Mouse (Mus musculus) kidney, embryonic 16.5 days (tissue): ENCODE measurements at regions not wholly inside any gene's neighbourhood (a gene's known extent, or its start where the extent isn't known, plus 50 kb on each side); places are given as distances from the start of the nearest gene placed in this dataset.

Experiments
- ATAC-seq: fragments of 200-750 bp; cut with Nextera tagmentation; 2 replicates; pipeline ENCODE4 v1.8.0; 2017; ENCODE audit warnings: moderate TSS enrichment; ENCODE audit not compliant: low FRiP score, low TSS enrichment
- H3K27ac ChIP-seq: fragments of 300-500 bp; sonication (generic); 2 replicates; pipeline ENCODE4 v1.5.1; 2014; ENCODE audit warnings: low read length
- H3K27me3 ChIP-seq: fragments of 300-500 bp; sonication (generic); 2 replicates; pipeline ENCODE4 v1.6.1; 2014; ENCODE audit warnings: low read length, control low read depth, mixed read lengths; ENCODE audit not compliant: insufficient read depth
- H3K36me3 ChIP-seq: fragments of 300-500 bp; sonication (generic); 2 replicates; pipeline ENCODE4 v1.6.1; 2014; ENCODE audit warnings: low read length, control low read depth, mixed read lengths; ENCODE audit not compliant: insufficient read depth
- H3K4me1 ChIP-seq: fragments of 300-500 bp; sonication (generic); 2 replicates; pipeline ENCODE4 v1.6.1; 2014; ENCODE audit warnings: low read length, control low read depth, mixed read lengths; ENCODE audit not compliant: insufficient read depth
- H3K4me2 ChIP-seq: fragments of 300-500 bp; sonication (generic); replicated peaks from 2 replicates; pipeline ENCODE4 v1.6.1; 2014; ENCODE audit warnings: low read depth, low read length
- H3K4me3 ChIP-seq: fragments of 300-500 bp; sonication (generic); 2 replicates; pipeline ENCODE4 v1.5.1; 2014; ENCODE audit warnings: mild to moderate bottlenecking, low read length
- H3K9ac ChIP-seq: fragments of 300-500 bp; sonication (generic); replicated peaks from 2 replicates; pipeline ENCODE4 v1.6.1; 2014; ENCODE audit warnings: low read length
- H3K9me3 ChIP-seq: fragments of 300-500 bp; sonication (generic); 2 replicates; pipeline ENCODE4 v1.6.1; 2016; ENCODE audit warnings: low read length, control low read depth
- WGBS: fragments of 180-500 bp; shearing (Covaris S2); extraction: QIAGEN DNeasy Blood & Tissue Kit; methylation state at CpG from one replicate; pipeline ENCODE4 v1.1.7; 2014; 5-methylcytosine and 5-hydroxymethylcytosine counted together

DNA sequence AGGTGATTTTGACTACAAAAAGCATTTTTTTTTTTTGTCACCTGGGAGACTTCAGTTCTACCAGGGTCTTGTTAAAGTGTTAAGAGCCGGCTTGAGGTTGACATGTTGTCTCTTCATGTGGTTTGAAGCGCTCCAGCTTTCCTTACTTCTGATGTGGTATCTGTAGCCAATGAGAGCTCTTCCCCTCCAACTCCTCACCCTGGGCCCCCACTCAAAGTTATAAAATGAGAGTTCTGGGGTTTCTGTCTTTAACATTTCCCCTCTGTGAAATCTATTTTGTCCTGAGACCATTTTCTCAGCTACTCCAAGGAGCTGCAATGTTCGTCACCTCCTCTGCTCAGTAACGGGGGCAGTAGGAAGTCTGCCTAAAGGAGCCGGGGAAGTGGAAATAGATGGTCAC lies 369.1 kb downstream of the Cog6 start:
- Histone ChIP-seq H3K4me1 (peaks cover 14% of the 10 kb centered on the region), H3K27ac (no peak overlapping the region), H3K4me3 (no peak overlapping the region), H3K27me3 (no peaks in the 10 kb centered on the region), H3K4me2 (no peak overlapping the region), H3K9me3 (no peaks in the 10 kb centered on the region), H3K36me3 (no peaks in the 10 kb centered on the region), H3K9ac (no peak overlapping the region)
- WGBS: 93% methylated on average over 5 of the region's 5 CpGs
- ATAC-seq: no peak

DNA sequence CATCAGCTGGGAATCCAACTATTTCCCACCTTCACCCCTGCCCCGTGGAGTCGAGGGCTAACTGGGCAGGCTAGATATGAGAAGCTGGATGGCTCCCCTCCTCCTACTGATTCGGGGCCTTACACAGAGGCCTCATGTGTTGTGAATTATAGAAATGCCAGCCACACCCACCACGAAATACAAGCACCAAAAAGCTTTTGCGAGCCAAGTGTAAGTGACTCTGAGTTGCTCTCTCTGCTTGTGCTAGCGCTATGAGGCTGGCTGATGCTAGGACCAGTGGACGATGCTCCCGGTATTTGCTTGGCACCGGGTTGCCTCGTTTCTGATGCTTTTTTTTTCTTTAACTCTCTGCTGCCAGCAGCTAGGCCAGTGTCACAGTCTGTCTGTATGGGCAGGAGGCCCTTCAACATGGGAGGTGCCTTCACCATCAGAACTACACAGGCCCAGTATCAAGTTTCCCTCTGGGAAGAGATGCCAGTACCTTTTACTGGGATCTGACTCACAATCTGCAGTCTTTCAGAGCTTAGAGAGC lies 369.8 kb downstream of the Cog6 start:
- Histone ChIP-seq H3K36me3 (no peaks in the 10 kb centered on the region), H3K27me3 (no peaks in the 10 kb centered on the region), H3K4me3 (no peak overlapping the region), H3K27ac (no peak overlapping the region), H3K9ac (no peak overlapping the region), H3K4me2 (no peak overlapping the region), H3K9me3 (no peaks in the 10 kb centered on the region), H3K4me1 (peaks cover 14% of the 10 kb centered on the region)
- 78% methylated on average over 10 of the region's 10 CpGs for WGBS
- ATAC-seq: no peak

DNA sequence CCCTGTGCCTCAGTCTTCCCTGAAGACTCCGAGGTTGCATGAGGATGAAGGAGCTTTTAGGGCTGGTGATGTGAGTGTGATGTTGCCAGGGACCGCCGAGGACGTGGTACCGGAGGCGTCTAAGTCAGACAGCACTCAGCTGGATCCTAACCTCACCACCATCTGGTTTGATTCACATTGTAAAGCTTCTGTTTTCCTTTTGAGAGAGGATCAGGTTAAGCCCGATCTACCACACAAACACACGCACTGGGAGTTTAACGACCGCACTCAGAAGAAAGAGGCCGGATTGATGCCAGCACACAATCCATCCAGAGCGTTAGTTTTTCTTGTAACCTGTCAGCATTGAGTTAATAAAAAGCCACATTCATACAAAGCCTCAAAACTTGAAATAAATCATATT lies 371.9 kb downstream of the Cog6 start:
- Histone ChIP-seq H3K4me2 (no peak overlapping the region), H3K4me1 (peaks cover 11% of the 10 kb centered on the region), H3K27me3 (no peaks in the 10 kb centered on the region), H3K9me3 (no peaks in the 10 kb centered on the region), H3K27ac (no peak overlapping the region), H3K4me3 (no peak overlapping the region), H3K36me3 (no peaks in the 10 kb centered on the region), H3K9ac (no peak overlapping the region)
- no peak for ATAC-seq
- 44% methylated on average over 12 of the region's 12 CpGs for WGBS

DNA sequence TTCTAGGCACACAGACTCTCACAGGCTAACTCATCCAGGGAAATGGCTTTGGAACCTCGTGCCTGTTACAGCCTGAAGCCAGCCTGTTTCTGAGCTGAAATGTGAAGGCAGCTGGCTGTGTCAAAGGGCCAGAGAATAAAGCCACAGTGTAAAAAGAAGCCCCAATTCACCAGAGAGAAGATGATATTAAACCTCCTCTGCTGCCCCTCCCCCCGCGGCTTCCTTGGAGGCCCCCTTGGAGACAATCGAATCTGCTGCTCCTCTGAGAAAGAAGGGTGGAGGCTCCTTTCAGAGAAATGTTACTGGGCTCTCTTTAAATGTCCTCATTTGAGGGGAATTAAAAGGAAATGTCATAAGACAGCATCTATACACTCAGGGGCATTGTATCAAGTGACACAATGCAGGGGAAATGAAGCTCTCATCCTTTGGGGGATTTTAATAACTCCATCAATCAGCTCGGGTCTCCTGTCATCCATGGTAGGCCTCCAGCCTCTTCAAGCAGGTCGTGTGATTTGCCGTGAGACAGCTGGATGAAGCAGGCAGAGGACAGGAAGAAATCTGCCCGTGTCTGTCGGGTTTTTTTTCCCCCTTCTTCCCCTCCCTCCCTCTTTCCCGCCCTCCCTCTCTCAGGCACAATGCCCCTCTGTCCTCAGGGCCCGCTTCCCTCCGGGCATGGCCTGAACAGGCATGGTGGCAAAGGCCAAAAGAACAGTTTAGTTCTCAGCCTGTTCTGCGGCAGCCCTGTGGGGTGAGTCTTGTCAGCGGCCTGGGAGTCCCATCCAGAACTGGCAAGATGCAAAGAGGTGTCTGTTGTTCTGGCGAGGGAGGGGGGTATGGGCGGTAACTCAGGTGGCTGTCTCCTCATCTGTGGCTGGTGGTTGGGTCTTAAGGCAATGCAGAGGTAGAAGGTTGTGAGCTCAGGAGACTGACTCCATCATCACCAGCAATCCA lies 372.6 kb downstream of the Cog6 start:
- 0 out of 2 replicates have a peak, but pooled peaks have one; percentile 46 for ATAC-seq
- Histone ChIP-seq H3K4me1 (peaks cover 11% of the 10 kb centered on the region), H3K4me2 (no peak overlapping the region), H3K27ac (no peak overlapping the region), H3K9ac (no peak overlapping the region), H3K36me3 (no peaks in the 10 kb centered on the region), H3K27me3 (no peaks in the 10 kb centered on the region), H3K4me3 (no peak overlapping the region), H3K9me3 (no peaks in the 10 kb centered on the region)
- WGBS: 21% methylated on average over 16 of the region's 16 CpGs

DNA sequence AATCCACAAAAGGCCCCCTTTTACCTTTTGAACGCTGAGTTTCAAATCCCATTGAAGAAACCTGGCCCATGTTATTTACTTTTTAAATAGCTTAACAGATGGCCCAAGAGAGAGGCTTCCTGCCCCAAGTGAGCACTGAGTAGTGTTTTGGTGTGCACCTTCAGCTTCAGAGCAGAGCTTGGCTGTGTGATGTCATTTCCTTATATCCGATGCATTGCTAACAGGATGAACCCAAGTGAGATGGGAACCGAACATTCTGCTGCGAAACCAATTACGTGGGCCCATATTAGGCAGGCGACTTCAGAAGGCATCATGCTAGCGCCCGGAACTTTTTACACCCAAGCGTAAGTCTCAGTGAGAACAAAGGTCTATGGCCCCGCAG lies 373.2 kb downstream of the Cog6 start:
- no peak overlapping the region for H3K4me2 ChIP-seq
- no peak overlapping the region for H3K4me3 ChIP-seq
- no peaks in the 10 kb centered on the region for H3K36me3 ChIP-seq
- WGBS: 69% methylated on average over 10 of the region's 10 CpGs
- H3K27me3 ChIP-seq: no peaks in the 10 kb centered on the region
- no peak for ATAC-seq
- no peaks in the 10 kb centered on the region for H3K9me3 ChIP-seq
- peaks cover 11% of the 10 kb centered on the region for H3K4me1 ChIP-seq
- no peak overlapping the region for H3K9ac ChIP-seq
- H3K27ac ChIP-seq: no peak overlapping the region

DNA sequence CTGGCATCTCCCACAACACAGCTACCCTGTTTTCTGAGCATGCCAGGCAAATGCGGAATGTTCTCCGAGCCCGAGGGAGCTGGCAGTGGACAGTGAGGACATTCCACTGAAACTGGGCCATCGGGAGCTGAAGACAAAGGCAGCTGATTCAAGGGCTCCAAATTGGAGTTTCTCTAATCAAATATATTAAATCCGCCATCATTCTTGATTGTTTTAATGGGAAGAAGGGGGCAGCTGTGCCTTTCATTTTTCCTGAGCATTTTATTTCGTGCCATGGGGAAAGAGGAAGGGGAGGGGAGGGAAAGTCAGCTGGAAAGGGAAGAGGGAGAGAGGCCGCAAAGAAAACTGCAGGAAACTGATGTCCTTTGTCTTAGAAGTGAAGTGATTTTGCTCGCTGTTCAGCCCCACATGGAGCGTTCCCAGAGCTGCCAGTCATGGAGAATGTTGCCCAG lies 373.9 kb downstream of the Cog6 start:
- Histone ChIP-seq H3K9ac (no peak overlapping the region), H3K4me2 (no peak overlapping the region), H3K36me3 (no peaks in the 10 kb centered on the region), H3K27me3 (no peaks in the 10 kb centered on the region), H3K4me1 (peaks cover 11% of the 10 kb centered on the region), H3K9me3 (no peaks in the 10 kb centered on the region), H3K4me3 (no peak overlapping the region), H3K27ac (no peak overlapping the region)
- WGBS: 78% methylated on average over 9 of the region's 9 CpGs
- ATAC-seq: no peak

DNA sequence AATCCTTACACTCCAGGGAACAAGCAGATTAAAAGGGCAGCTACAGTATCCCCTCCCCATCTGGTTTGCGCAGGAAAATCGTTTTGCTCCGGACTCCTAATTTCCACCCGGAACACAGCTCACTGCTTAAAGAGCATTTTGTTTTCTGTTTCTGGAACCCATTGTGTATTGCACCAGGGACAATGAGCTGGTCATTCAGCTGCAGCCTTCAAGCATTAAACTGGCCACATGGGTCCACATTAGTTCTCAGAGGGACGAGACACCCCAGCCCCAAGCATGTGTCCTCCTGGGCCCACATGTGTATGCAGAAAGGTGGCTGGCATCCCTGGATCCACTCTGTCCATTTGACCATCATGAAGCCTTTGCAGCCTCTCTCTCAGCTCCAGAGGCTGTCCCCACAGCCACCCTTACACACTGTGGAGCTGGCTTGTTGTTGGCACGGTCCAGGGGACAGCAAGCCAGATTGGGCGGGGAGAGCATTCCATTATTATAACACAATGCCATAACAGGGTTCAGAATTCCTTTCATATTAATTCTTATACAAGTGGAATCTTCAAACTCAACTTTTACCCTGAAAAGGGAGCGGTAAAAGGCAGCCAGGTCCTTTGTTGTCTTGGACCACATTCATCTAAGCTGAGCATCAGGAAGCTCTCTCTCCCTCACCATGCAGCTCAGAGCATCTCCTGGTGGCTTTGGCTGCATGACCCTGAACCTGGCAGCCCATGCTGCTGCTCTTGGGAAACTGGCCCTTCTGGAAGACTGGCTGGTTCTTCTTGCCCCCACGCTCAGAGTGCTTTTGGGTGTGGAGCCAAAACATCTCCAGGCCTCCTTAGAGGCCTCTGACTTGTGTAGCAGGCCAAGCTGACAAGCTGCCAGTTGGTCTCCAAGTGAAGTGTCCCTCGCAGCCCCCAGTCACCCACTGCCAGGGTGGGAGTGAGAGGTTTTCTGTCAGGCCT lies 373.4 kb downstream of the Foxo1 start:
- H3K9me3 ChIP-seq: no peaks in the 10 kb centered on the region
- no peak overlapping the region for H3K4me3 ChIP-seq
- no peak overlapping the region for H3K9ac ChIP-seq
- no peaks in the 10 kb centered on the region for H3K36me3 ChIP-seq
- H3K4me2 ChIP-seq: no peak overlapping the region
- no peaks in the 10 kb centered on the region for H3K27me3 ChIP-seq
- no peak for ATAC-seq
- 82% methylated on average over 10 of the region's 10 CpGs for WGBS
- H3K27ac ChIP-seq: no peak overlapping the region
- H3K4me1 ChIP-seq: peaks cover 11% of the 10 kb centered on the region

DNA sequence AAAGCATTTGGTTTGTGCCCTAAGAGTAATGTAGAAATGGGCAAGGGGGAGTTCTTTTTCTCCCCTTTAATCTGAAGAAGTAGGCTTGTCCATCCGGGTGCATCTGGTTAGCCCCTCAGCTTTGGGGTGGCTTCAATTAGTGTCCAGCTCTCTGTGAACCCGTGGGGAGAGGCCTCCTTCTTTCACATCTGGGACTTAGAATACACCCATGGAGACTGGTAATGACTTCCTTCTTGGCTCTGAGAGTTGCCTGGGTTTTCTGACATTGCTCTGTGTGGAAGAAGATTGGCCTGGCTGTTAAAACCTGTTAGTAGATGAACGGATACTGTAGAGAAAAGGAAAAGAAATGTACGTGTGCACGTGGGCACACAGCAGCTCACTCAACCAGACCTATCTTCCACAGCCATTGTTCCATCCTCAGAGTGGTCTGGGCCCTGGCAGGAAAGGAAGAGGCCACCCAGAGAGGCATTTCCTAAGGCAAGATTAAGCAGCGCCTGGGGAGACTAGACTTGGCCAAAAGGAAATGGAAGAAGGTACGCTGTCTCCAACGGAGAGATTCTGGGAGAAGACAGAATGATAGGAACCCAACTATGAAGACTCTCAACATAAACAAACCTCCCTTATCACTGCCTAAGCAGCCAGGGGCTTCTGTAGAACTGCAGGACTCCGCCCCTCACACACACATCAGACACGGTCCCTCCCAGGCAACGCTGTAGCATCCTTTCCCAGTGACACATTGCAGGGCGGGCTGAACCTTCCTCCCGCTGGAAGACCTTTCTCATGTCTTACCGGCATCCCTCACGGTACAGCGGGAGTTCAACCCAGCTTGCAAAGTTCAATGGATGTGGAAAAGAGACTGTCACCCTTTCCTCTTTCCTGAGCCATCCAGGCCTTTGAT lies 372.4 kb downstream of the Foxo1 start:
- Histone ChIP-seq H3K9me3 (no peaks in the 10 kb centered on the region), H3K27me3 (no peaks in the 10 kb centered on the region), H3K4me1 (peaks cover 11% of the 10 kb centered on the region), H3K4me3 (no peak overlapping the region), H3K36me3 (no peaks in the 10 kb centered on the region), H3K27ac (0 out of 2 replicates have a peak overlapping the region, but pooled peaks have one; percentile 3), H3K9ac (no peak overlapping the region), H3K4me2 (no peak overlapping the region)
- WGBS: 79% methylated on average over 16 of the region's 16 CpGs
- no peak for ATAC-seq

DNA sequence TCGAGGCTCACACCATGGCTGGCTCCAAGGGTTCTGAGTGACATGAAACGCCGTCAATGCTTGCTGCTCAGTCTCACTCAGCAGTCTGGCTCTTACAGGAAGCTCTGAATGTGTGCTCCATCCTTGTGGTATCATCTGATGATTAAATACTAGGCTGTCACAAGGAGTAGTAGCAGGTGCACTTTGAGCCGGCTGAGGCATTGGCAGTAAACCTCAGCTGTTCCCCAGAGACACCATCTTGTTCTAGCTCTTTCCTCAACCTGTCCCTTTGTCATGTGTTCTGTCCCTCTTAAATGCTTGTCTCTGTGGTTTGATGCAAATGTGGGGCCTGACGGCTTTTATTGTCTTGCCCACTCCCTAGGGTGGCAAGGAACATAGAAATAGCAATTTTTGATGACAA lies 370.7 kb downstream of the Foxo1 start:
- Histone ChIP-seq H3K27me3 (no peaks in the 10 kb centered on the region), H3K9me3 (no peaks in the 10 kb centered on the region), H3K4me2 (no peak overlapping the region), H3K27ac (no peak overlapping the region), H3K4me1 (peaks cover 6% of the 10 kb centered on the region; the same call in 1 of the 2 replicates), H3K4me3 (no peak overlapping the region), H3K9ac (no peak overlapping the region), H3K36me3 (no peaks in the 10 kb centered on the region)
- ATAC-seq: no peak
- 89% methylated on average over 5 of the region's 5 CpGs for WGBS
